Mouse (Mus musculus): ENCODE data around the gene Zer1. TPM values are rescaled to one million over a fixed set of nuclear protein-coding genes. Genes with fewer than 3 reads are reported as not detected.
A peak's percentile ranks its signal among the peaks of the same experiment; 100 is the strongest.

The Zer1 gene
- polyA plus RNA-seq, 1 experiment from 2014 or later = 5.1 TPM

DNA sequence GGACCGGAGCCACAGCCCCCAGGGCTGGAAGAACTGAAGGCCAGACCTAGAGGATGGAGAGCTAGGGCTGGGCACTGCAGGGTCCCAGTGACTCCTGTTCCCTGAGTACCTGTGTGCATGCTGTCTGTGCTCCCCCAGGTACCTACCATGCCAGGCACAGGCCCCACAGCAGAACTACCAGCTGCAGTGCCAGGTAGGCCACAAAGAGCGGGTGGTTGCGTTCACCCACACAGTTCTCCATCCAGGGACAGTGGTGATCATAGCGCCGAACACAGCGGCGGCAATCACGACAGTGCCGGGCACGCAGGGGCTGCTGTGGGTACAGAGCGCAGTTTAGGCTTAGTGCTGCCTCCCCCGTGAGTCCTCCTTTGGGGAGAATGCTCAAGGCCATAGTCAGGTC, 32.9 kb downstream of the Zer1 start:
- WGBS = 95% methylated on average over 12 of the region's 12 CpGs
- Histone ChIP-seq H3K27ac (ENCODE audit: low read depth, low read length) (no peak overlapping the region), H3K36me3 (ENCODE audit: control insufficient read depth, insufficient read depth, low read length) (no peaks in the 10 kb centered on the region), H3K4me2 (no peak overlapping the region), H3K4me3 (ENCODE audit: low read depth, low read length) (no peak overlapping the region), H3K4me1 (ENCODE audit: control insufficient read depth, insufficient read depth, low read length) (peaks cover 9% of the 10 kb centered on the region), H3K27me3 (ENCODE audit: control insufficient read depth, insufficient read depth, low read length) (no peaks in the 10 kb centered on the region), H3K9me3 (ENCODE audit: control insufficient read depth, low read length) (no peaks in the 10 kb centered on the region), H3K9ac (ENCODE audit: low read length) (no peak overlapping the region)
- ATAC-seq (ENCODE audit: low FRiP score) = no peak
- DNase-seq (ENCODE audit: low spot score, missing footprints) = no peak

DNA sequence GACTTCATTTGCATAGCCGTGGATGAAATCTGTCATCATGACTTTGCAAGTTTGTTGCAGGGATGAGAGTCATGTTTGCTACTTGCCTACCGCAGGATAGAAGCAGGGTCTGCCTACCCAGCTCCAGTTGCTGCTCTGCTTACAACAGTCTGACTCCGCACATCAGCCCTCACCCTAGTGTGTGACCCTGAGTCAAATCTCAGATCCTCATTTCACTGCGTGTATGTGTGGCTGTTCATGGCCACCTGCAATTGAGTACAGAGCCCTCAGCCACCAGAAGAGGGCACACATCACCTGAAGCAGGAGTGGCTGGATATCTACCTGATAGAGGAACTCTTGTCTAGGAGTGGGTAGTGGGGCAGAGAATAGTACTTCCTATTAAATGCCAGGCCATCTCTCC, 37.1 kb downstream of the Zer1 start:
- DNase-seq (ENCODE audit: low spot score, missing footprints) (no peak), ATAC-seq (ENCODE audit: low FRiP score) (no peak)
- Histone ChIP-seq H3K27me3 (ENCODE audit: control insufficient read depth, insufficient read depth, low read length) (no peaks in the 10 kb centered on the region), H3K4me2 (no peak overlapping the region), H3K9me3 (ENCODE audit: control insufficient read depth, low read length) (no peaks in the 10 kb centered on the region), H3K4me1 (ENCODE audit: control insufficient read depth, insufficient read depth, low read length) (peaks cover 4% of the 10 kb centered on the region), H3K36me3 (ENCODE audit: control insufficient read depth, insufficient read depth, low read length) (no peaks in the 10 kb centered on the region), H3K9ac (ENCODE audit: low read length) (no peak overlapping the region), H3K4me3 (ENCODE audit: low read depth, low read length) (no peak overlapping the region), H3K27ac (ENCODE audit: low read depth, low read length) (no peak overlapping the region)
- 94% methylated on average over 4 of the region's 4 CpGs for WGBS

DNA sequence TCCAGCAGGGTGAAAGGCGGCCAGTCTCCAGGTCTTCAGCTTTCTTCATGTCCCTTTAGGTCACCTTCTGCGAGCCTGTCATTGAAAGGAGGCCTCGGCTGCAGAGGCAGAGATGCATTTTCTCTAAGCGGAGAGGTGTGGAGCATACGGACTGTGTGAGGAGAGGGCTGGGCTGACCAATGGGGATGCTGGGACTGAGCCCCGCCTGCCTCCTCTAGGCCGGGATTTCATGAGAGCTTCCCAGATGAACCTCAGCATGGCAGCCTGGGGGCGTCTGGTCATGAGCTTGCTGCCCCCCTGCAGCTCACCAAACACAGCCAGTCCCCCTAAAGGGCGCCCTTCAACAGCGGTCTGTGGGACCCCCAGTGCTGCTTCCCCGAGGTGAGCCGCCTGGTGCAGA, 39.8 kb downstream of the Zer1 start:
- peaks cover 4% of the 10 kb centered on the region for H3K4me1 ChIP-seq (ENCODE audit: control insufficient read depth, insufficient read depth, low read length)
- no peak overlapping the region for H3K27ac ChIP-seq (ENCODE audit: low read depth, low read length)
- peak overlapping the region; percentile 14; the same call in 1 of the 2 replicates for H3K4me3 ChIP-seq (ENCODE audit: low read depth, low read length)
- H3K36me3 ChIP-seq (ENCODE audit: control insufficient read depth, insufficient read depth, low read length) = no peaks in the 10 kb centered on the region
- H3K27me3 ChIP-seq (ENCODE audit: control insufficient read depth, insufficient read depth, low read length) = no peaks in the 10 kb centered on the region
- ATAC-seq (ENCODE audit: low FRiP score) = peak; percentile 70
- H3K9me3 ChIP-seq (ENCODE audit: control insufficient read depth, low read length) = no peaks in the 10 kb centered on the region
- H3K9ac ChIP-seq (ENCODE audit: low read length) = peak overlapping the region; percentile 27; the same call in 1 of the 2 replicates
- H3K4me2 ChIP-seq = peak overlapping the region; percentile 32
- DNase-seq (ENCODE audit: low spot score, missing footprints) = peak; percentile 89
- WGBS = 10% methylated on average over 12 of the region's 12 CpGs

DNA sequence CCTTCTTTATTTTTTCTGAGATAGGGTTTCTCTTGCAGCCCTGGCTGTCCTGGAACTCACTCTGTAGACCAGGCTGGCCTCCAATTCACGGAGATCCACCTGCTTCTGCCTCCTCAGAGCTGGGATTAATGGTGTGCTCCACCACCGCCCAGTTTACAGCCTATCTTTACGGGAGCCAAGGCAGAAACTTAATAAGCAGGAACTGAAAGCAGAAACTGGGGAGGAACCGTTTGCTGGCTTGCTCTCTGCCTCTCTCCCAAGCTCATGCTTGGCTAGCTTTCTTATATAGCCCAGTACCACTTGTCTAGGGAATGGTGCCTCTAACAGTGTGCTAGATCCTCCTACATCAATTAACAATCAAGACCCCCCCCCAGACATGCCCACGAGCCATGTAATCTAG, 40.3 kb downstream of the Zer1 start:
- Histone ChIP-seq H3K27me3 (ENCODE audit: control insufficient read depth, insufficient read depth, low read length) (no peaks in the 10 kb centered on the region), H3K4me1 (ENCODE audit: control insufficient read depth, insufficient read depth, low read length) (peaks cover 4% of the 10 kb centered on the region), H3K9me3 (ENCODE audit: control insufficient read depth, low read length) (no peaks in the 10 kb centered on the region), H3K9ac (ENCODE audit: low read length) (no peak overlapping the region), H3K27ac (ENCODE audit: low read depth, low read length) (no peak overlapping the region), H3K36me3 (ENCODE audit: control insufficient read depth, insufficient read depth, low read length) (no peaks in the 10 kb centered on the region), H3K4me2 (no peak overlapping the region), H3K4me3 (ENCODE audit: low read depth, low read length) (no peak overlapping the region)
- WGBS = 62% methylated on average over 5 of the region's 5 CpGs
- DNase-seq (ENCODE audit: low spot score, missing footprints) (no peak), ATAC-seq (ENCODE audit: low FRiP score) (no peak)

DNA sequence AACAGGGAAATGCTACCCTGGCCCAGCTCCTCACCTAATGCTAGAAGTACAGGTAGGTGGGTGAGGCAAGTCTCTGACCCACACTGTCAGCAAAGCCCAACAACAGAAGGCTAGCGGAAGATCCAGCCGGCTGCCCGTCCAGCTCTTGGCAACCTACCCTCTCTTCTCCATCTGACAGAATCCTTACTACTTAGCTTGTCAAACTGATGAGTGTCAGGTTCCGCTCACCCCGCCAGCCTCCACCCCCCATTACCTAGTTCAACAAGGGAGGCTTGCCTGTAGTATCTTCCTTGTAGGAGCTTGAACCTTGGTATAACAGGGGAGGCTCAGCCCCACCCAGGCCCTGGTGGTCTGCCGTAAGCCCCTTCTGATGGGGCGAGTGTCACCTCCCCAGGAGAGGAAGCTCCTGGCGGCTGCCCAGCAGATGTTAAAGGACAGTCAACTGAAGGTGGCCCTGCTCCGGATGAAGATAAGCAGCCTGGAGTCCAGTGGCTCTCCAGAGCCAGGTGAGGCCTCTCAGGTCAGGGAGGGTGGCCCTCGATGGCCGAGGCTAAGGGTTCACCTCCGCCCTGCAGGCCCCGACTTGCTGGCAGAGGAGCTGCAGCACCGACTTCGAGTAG, 44.1 kb downstream of the Zer1 start:
- 93% methylated on average over 15 of the region's 15 CpGs for WGBS
- no peaks in the 10 kb centered on the region for H3K9me3 ChIP-seq (ENCODE audit: control insufficient read depth, low read length)
- no peak for DNase-seq (ENCODE audit: low spot score, missing footprints)

DNA sequence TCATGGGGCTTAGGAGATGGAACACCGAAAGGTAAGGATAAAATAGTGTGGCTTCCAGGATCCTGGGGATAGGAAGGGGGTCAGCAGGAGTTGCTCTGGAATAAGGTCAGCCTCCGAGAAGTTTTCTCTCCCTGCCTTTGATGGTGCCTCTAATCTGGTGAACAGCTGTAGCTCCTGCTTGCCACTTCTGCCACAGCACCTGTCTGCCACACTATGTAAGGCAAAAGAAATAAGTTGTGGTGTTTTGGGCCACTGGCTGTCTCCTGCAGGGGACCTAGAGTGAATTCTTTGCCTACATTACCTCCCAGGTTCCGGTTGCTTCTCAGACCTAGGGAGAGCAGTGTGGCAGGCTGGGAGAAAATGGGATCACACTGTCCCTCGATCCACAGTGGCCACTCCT, 45.6 kb downstream of the Zer1 start:
- Histone ChIP-seq H3K27ac (ENCODE audit: low read depth, low read length) (no peak overlapping the region), H3K9ac (ENCODE audit: low read length) (peak overlapping the region; percentile 68), H3K36me3 (ENCODE audit: control insufficient read depth, insufficient read depth, low read length) (no peaks in the 10 kb centered on the region), H3K4me1 (ENCODE audit: control insufficient read depth, insufficient read depth, low read length) (peaks cover 7% of the 10 kb centered on the region; the same call in 1 of the 2 replicates), H3K27me3 (ENCODE audit: control insufficient read depth, insufficient read depth, low read length) (no peaks in the 10 kb centered on the region), H3K4me2 (peak overlapping the region; percentile 98; the same call in 1 of the 2 replicates), H3K4me3 (ENCODE audit: low read depth, low read length) (no peak overlapping the region), H3K9me3 (ENCODE audit: control insufficient read depth, low read length) (no peaks in the 10 kb centered on the region)
- ATAC-seq (ENCODE audit: low FRiP score) (no peak), DNase-seq (ENCODE audit: low spot score, missing footprints) (no peak)
- WGBS = 69% methylated on average over 4 of the region's 4 CpGs

More for the DNA sequence above, 44.1 kb downstream of the Zer1 start:
- Histone ChIP-seq H3K27me3 (ENCODE audit: control insufficient read depth, insufficient read depth, low read length) (no peaks in the 10 kb centered on the region), H3K4me1 (ENCODE audit: control insufficient read depth, insufficient read depth, low read length) (peaks cover 11% of the 10 kb centered on the region), H3K4me2 (no peak overlapping the region), H3K9ac (ENCODE audit: low read length) (no peak overlapping the region), H3K27ac (ENCODE audit: low read depth, low read length) (no peak overlapping the region), H3K36me3 (ENCODE audit: control insufficient read depth, insufficient read depth, low read length) (no peaks in the 10 kb centered on the region), H3K4me3 (ENCODE audit: low read depth, low read length) (no peak overlapping the region)
- no peak for ATAC-seq (ENCODE audit: low FRiP score)

DNA sequence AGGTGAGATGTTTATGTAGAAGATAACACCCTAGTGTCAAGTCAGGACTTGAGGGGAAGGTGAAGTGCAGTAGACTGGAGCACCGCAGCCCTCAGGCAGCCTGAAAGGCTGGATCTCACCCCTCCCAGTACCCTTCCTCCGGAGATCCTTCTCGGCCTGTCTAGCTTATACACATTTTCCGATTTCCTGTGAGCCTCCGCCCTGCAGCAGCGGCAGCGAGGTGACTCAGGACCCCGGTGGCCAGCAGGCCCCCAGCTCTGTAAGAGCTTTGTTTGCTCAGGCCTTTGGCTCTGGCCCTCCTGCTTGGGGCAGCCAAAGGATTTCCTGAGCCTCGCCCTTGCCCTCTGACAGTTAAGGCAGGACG, 46.1 kb downstream of the Zer1 start:
- Histone ChIP-seq H3K27ac (ENCODE audit: low read depth, low read length) (no peak overlapping the region), H3K4me3 (ENCODE audit: low read depth, low read length) (peak overlapping the region; percentile 53), H3K9ac (ENCODE audit: low read length) (peak overlapping the region; percentile 68; the same call in 1 of the 2 replicates), H3K4me2 (peak overlapping the region; percentile 98), H3K27me3 (ENCODE audit: control insufficient read depth, insufficient read depth, low read length) (no peaks in the 10 kb centered on the region), H3K4me1 (ENCODE audit: control insufficient read depth, insufficient read depth, low read length) (peaks cover 7% of the 10 kb centered on the region; the same call in 1 of the 2 replicates), H3K36me3 (ENCODE audit: control insufficient read depth, insufficient read depth, low read length) (no peaks in the 10 kb centered on the region), H3K9me3 (ENCODE audit: control insufficient read depth, low read length) (no peaks in the 10 kb centered on the region)
- DNase-seq (ENCODE audit: low spot score, missing footprints) = no peak
- 31% methylated on average over 10 of the region's 10 CpGs for WGBS
- no peak for ATAC-seq (ENCODE audit: low FRiP score)

DNA sequence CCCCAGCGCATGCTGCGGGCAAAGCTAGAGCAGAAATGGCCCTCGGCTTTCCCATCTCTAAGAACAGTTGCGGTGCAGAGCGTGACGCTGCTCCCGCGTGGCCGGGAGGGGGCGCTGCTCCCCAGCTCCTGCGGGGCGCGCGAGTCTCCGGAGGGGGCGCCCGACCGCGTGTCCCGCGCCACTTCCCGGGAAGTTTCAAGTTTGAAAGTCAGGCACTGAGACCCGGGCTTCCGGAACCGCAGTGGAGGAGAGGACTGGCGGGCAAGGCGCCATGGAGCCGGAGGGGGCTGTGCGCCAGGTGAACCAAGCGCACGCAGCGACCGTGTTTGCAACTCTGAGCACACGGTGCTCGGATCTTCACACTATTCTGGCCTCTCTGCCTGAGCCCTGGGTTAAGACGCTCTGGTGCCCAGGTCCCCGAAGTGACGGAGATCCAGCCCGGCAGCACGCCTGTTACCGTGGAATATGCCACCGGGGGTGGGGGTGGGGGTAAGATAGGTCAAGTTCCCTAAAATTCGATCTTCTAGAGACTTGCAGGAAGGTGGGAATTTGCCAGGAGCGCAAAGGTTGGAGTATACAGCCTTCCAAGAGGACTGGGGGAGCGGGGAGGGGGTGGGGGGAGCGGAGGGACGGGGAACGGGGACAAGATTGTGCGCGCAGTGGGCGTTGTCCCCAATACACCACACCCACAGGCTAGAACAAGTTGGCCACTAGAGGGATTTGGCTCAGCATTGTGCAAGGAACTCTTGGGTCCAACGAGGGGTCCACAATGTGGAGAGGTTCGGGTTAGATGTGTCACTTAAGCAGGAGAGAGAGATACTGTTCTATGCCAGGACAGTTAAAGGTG, 46.7 kb downstream of the Zer1 start, which contains the start of gene Pkn3:
Gene Pkn3 (plus strand): TSS at position 183 of the 847 bp plus-strand sequence.
- H3K4me1 ChIP-seq (ENCODE audit: control insufficient read depth, insufficient read depth, low read length) = peaks cover 7% of the 10 kb centered on the region; the same call in 1 of the 2 replicates
- peak; percentile 99 for DNase-seq (ENCODE audit: low spot score, missing footprints)
- H3K9me3 ChIP-seq (ENCODE audit: control insufficient read depth, low read length) = no peaks in the 10 kb centered on the region
- peak within 1 kb of the TSS; percentile 98 for H3K4me2 ChIP-seq
- peak within 1 kb of the TSS; percentile 68 for H3K9ac ChIP-seq (ENCODE audit: low read length)
- H3K36me3 ChIP-seq (ENCODE audit: control insufficient read depth, insufficient read depth, low read length) = no peaks in the 10 kb centered on the region
- ATAC-seq (ENCODE audit: low FRiP score) = peak; percentile 81
- H3K27ac ChIP-seq (ENCODE audit: low read depth, low read length) = peak within 1 kb of the TSS; percentile 54; the same call in 1 of the 2 replicates
- no peaks in the 10 kb centered on the region for H3K27me3 ChIP-seq (ENCODE audit: control insufficient read depth, insufficient read depth, low read length)
- H3K4me3 ChIP-seq (ENCODE audit: low read depth, low read length) = peak within 1 kb of the TSS; percentile 53
- WGBS = 1% methylated on average over 53 of the region's 53 CpGs

DNA sequence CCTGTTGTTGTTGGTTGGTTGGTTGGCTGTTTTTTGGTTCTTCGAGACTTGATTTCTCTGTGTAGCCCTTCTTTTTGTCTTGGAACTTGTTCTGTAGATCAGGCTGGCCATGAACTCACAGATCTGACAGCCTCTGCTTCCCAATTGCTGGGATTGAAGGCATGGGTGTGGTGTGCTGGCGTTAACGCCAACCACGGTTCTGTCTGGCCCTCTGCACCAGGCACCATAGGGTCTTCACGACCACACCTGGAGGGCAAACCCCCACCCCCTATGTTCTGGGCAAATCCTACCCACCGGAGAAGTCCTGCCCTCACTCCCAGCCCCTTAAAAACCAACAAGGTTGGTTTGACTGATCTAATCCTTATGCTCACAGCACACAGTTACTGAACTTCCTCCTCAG, 47.4 kb downstream of the Zer1 start:
- H3K27me3 ChIP-seq (ENCODE audit: control insufficient read depth, insufficient read depth, low read length) = no peaks in the 10 kb centered on the region
- ATAC-seq (ENCODE audit: low FRiP score) (peak; percentile 36), DNase-seq (ENCODE audit: low spot score, missing footprints) (no peak)
- H3K9ac ChIP-seq (ENCODE audit: low read length) = no peak overlapping the region
- 73% methylated on average over 6 of the region's 6 CpGs for WGBS
- no peak overlapping the region for H3K27ac ChIP-seq (ENCODE audit: low read depth, low read length)
- peaks cover 2% of the 10 kb centered on the region; the same call in 1 of the 2 replicates for H3K36me3 ChIP-seq (ENCODE audit: control insufficient read depth, insufficient read depth, low read length)
- H3K4me2 ChIP-seq = no peak overlapping the region; the same call in 1 of the 2 replicates
- H3K4me3 ChIP-seq (ENCODE audit: low read depth, low read length) = no peak overlapping the region
- H3K9me3 ChIP-seq (ENCODE audit: control insufficient read depth, low read length) = no peaks in the 10 kb centered on the region
- H3K4me1 ChIP-seq (ENCODE audit: control insufficient read depth, insufficient read depth, low read length) = peaks cover 7% of the 10 kb centered on the region; the same call in 1 of the 2 replicates
